Mouse (Mus musculus) cerebellum, adult 18-20 months (tissue): Measurements from ENCODE around the gene 2810006K23Rik.
"Not testable (repeated sequence)": the region's sequence is repeated elsewhere in the genome, so short reads cannot be mapped to it uniquely, and the experiment has no call there.

Experiments used
- DNase-seq, 2 experiments: peaks; one replicate each; pipeline ENCODE4 v3.0.0; 2021

The 2810006K23Rik gene

GRCm38 (mm10) chr5:124350350-124350749 lies 22.5 kb downstream of the 2810006K23Rik start:
- no peak for DNase-seq

GRCm38 (mm10) chr5:124351111-124351560 lies 23.2 kb downstream of the 2810006K23Rik start:
- DNase-seq = peak; percentile 62 to 71

- no peak for DNase-seq
These were observed 23.7 kb downstream of the 2810006K23Rik start for GRCm38 (mm10) chr5:124351604-124352003.

- peak; percentile 85 to 86 for DNase-seq
These were observed 24.4 kb downstream of the 2810006K23Rik start for GRCm38 (mm10) chr5:124352141-124352920.

GRCm38 (mm10) chr5:124353011-124353725 lies 25.3 kb downstream of the 2810006K23Rik start:
- DNase-seq = peak in 1 of 2 experiments; percentile 36

- DNase-seq = peak; percentile 50 to 70
These were observed 26.0 kb downstream of the 2810006K23Rik start for GRCm38 (mm10) chr5:124353726-124354547.

GRCm38 (mm10) chr5:124354574-124355424 lies 26.9 kb downstream of the 2810006K23Rik start:
- peak; percentile 33 to 62 for DNase-seq

- DNase-seq = peak; percentile 30
These were observed 27.6 kb downstream of the 2810006K23Rik start for GRCm38 (mm10) chr5:124355425-124355959.

GRCm38 (mm10) chr5:124356695-124357094 lies 28.8 kb downstream of the 2810006K23Rik start:
- no peak for DNase-seq

- DNase-seq = no peak
These were observed 31.8 kb downstream of the 2810006K23Rik start for GRCm38 (mm10) chr5:124359641-124360040.

- DNase-seq = not testable (repeated sequence)
These were observed 35.1 kb downstream of the 2810006K23Rik start, which contains the start of gene Cdk2ap1 for GRCm38 (mm10) chr5:124362982-124363381. Cdk2ap1 (minus strand) TSS chr5:124363082.

- no peak for DNase-seq
These were observed 36.5 kb downstream of the 2810006K23Rik start for GRCm38 (mm10) chr5:124364173-124364918.

- no peak for DNase-seq
These were observed 37.9 kb downstream of the 2810006K23Rik start for GRCm38 (mm10) chr5:124365754-124366153.

- no peak for DNase-seq
These were observed 38.8 kb downstream of the 2810006K23Rik start for GRCm38 (mm10) chr5:124366721-124367120.

- DNase-seq = no peak
These were observed 46.4 kb downstream of the 2810006K23Rik start for GRCm38 (mm10) chr5:124374298-124374697.

GRCm38 (mm10) chr5:124376401-124376800 lies 48.5 kb downstream of the 2810006K23Rik start:
- DNase-seq = no peak

- DNase-seq = no peak
These were observed 49.3 kb downstream of the 2810006K23Rik start for GRCm38 (mm10) chr5:124377149-124377548.

- DNase-seq = no peak
These were observed 52.2 kb downstream of the 2810006K23Rik start for GRCm38 (mm10) chr5:124380121-124380520.

GRCm38 (mm10) chr5:124387932-124388331 lies 60.0 kb downstream of the 2810006K23Rik start:
- DNase-seq = peak in 1 of 2 experiments; percentile 22
